Mouse (Mus musculus): Measurements from ENCODE around the gene B3galt1. TPM values are rescaled to one million over a fixed set of nuclear protein-coding genes. Genes with fewer than 3 reads are reported as not detected.

The B3galt1 gene
- not detected in 2 replicates for total RNA-seq (2023)

GRCm38 (mm10) chr2:67565480-67566331, at the start of gene B3galt1:
Gene B3galt1 (plus strand): TSS chr2:67565871.

Other genes with a start within 250 kb of the B3galt1 start
- gene Gm21830, start 152.1 kb upstream of the B3galt1 start, total RNA-seq (2023) = not detected in 2 replicates
- gene Gm26727, start 132.7 kb upstream of the B3galt1 start, total RNA-seq (2023) = not detected in 2 replicates
- not detected in 2 replicates for gene Xirp2, start 119.9 kb upstream of the B3galt1 start, total RNA-seq (2023)